Mouse (Mus musculus) liver, embryonic 14.5 days (tissue): Measurements from ENCODE around the gene Slu7. TPM values are rescaled to one million over a fixed set of nuclear protein-coding genes. Genes with fewer than 3 reads are reported as not detected.
A peak's percentile ranks its signal among the peaks of the same experiment; 100 is the strongest.

Source experiments
- ATAC-seq: fragments of 200-750 bp; cut with Nextera tagmentation; 2 replicates; pipeline ENCODE4 v1.8.0; 2017; ENCODE audit warnings: moderate number of reproducible peaks, mild to moderate bottlenecking, moderate library complexity; ENCODE audit not compliant: insufficient read depth
- DNase-seq, 3 experiments: peaks; one replicate each; pipeline ENCODE4 v3.0.0-alpha.2; 2012 to 2013; ENCODE audit warnings: low read depth in 3 of 3, low spot score in 3 of 3
- H3K27ac ChIP-seq: fragments of 300-500 bp; sonication (generic); 2 replicates; pipeline ENCODE4 v1.5.1; 2014; ENCODE audit warnings: moderate library complexity, mild to moderate bottlenecking, control low read depth, inconsistent platforms
- H3K27me3 ChIP-seq: fragments of 300-500 bp; sonication (generic); 2 replicates; pipeline ENCODE4 v1.6.1; 2014; ENCODE audit warnings: mild to moderate bottlenecking, low read length, moderate library complexity; ENCODE audit not compliant: control insufficient read depth, insufficient read depth
- H3K36me3 ChIP-seq: fragments of 300-500 bp; sonication (generic); replicated peaks from 2 replicates; pipeline ENCODE4 v1.6.1; 2014; ENCODE audit warnings: low read depth; ENCODE audit not compliant: control insufficient read depth, insufficient read depth
- H3K4me1 ChIP-seq, 2 experiments: fragments of 200-500 bp in 1 of 2; fragments of 300-500 bp in 1 of 2; sonication (generic) in 1 of 2; replicated peaks; 2 replicates each; pipeline ENCODE4 v1.6.1; 2012 to 2014; ENCODE audit warnings: antibody characterized with exemption in 1 of 2, inconsistent platforms in 1 of 2, low read length in 1 of 2; ENCODE audit not compliant: control insufficient read depth in 2 of 2, insufficient read depth in 2 of 2
- H3K4me2 ChIP-seq: fragments of 300-500 bp; sonication (generic); 2 replicates; pipeline ENCODE4 v1.6.1; 2014; ENCODE audit warnings: low read depth, mild to moderate bottlenecking, control low read depth, moderate library complexity
- H3K4me3 ChIP-seq, 2 experiments: fragments of 200-500 bp in 1 of 2; fragments of 300-500 bp in 1 of 2; sonication (generic) in 1 of 2; 2 replicates each; pipeline ENCODE4 v1.5.1; 2012 to 2014; ENCODE audit warnings: low read depth in 2 of 2, low read length in 2 of 2, mild to moderate bottlenecking in 2 of 2, control low read depth in 1 of 2, inconsistent platforms in 1 of 2, moderate library complexity in 1 of 2; ENCODE audit not compliant: insufficient read depth in 1 of 2
- H3K9ac ChIP-seq: fragments of 300-500 bp; sonication (generic); replicated peaks from 2 replicates; pipeline ENCODE4 v1.6.1; 2014; ENCODE audit warnings: mild to moderate bottlenecking, control low read depth, moderate library complexity
- H3K9me3 ChIP-seq: fragments of 300-500 bp; sonication (generic); 2 replicates; pipeline ENCODE4 v1.6.1; 2016; ENCODE audit warnings: low read length, mixed read lengths; ENCODE audit not compliant: control insufficient read depth
- CTCF ChIP-seq: IDR thresholded peaks from 2 replicates; pipeline ENCODE4 v1.5.1; 2016; ENCODE audit warnings: antibody characterized with exemption, low read depth, control low read depth
- EP300 ChIP-seq: IDR thresholded peaks from 2 replicates; pipeline ENCODE4 v1.6.1; 2016; ENCODE audit warnings: antibody characterized with exemption, low read depth
- WGBS: fragments of 180-500 bp; shearing (Covaris S2); extraction: QIAGEN DNeasy Blood & Tissue Kit; methylation state at CpG from one replicate; pipeline ENCODE4 v1.1.7; 2014; ENCODE audit not compliant: insufficient replicate concordance; 5-methylcytosine and 5-hydroxymethylcytosine counted together
- polyA plus RNA-seq, 2 experiments: library from polyadenylated mRNA; depleted of rRNA in 1 of 2; stranded (reverse) in 1 of 2; unstranded in 1 of 2; fragments of >200 nt; fragmentation: Nextera tagmentation in 1 of 2; extraction: Ambion mirVana in 1 of 2; gene quantifications; 2 replicates each; pipeline versions ENCODE4 v1.2.1 to v1.2.3; 2012 to 2014

Gene Slu7
- polyA plus RNA-seq, 2 experiments = 4.9 to 20.8 TPM

DNA sequence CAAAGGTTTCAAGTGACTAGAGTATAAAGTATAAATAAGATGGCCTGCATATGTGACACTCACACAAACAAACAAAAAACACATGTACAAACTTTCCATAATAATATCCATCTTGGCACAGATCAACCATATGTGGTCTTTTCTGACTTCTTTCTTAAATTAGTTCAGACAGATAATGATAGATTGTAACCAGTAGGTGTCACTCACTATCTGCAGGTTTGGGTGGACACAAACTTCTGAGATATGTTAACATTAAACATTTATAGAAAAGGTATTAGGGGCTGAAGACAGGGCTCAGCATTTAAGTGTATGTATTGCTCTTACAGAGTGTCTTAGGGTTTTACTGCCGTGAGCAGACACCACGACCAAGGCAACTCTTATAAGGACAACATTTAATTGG, 18.7 kb downstream of the Slu7 start:
- H3K27me3 ChIP-seq = no peaks in the 10 kb centered on the region
- no peak for ATAC-seq

DNA sequence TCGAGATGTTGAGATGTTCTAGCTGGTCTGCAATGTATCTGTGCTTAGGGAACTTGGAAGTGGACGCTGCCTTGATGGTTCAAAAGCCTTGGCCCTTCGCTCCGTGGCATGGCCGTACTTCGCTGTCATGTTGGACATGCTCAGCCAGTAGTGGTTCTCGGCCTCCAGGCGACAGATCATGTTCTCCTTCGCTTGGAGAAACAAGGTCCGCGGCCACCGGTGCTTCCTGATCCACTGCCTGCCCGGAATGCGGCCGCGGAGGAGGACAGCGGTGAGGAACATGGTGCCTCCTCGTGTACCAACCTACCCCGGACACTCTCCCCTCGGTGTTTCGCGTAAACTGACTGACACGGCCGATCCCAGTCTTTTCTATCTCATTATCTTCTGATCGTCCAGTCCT, 29.7 kb downstream of the Slu7 start:
- TF ChIP-seq EP300 (no peak), CTCF (no peak)
- ATAC-seq (no peak), DNase-seq (no peak)
- Histone ChIP-seq H3K9ac (no peak overlapping the region), H3K36me3 (no peaks in the 10 kb centered on the region), H3K9me3 (no peaks in the 10 kb centered on the region), H3K27ac (no peak overlapping the region), H3K27me3 (no peaks in the 10 kb centered on the region), H3K4me2 (no peak overlapping the region), H3K4me3 (no peak overlapping the region), H3K4me1 (no peaks in the 10 kb centered on the region)
- 79% methylated on average over 25 of the region's 25 CpGs for WGBS

More for the DNA sequence above, 18.7 kb downstream of the Slu7 start:
- TF ChIP-seq CTCF (peak; percentile 6; the same call in 1 of the 2 replicates), EP300 (no peak)
- Histone ChIP-seq H3K36me3 (0 out of 2 replicates have a peak, but pooled peaks cover 1% of the 10 kb centered on the region), H3K4me2 (no peak overlapping the region), H3K9ac (no peak overlapping the region), H3K4me1 (no peaks in the 10 kb centered on the region), H3K27ac (no peak overlapping the region), H3K4me3 (no peak overlapping the region), H3K9me3 (no peaks in the 10 kb centered on the region)
- DNase-seq = no peak
- 50% methylated on average over 2 of the region's 2 CpGs for WGBS

GRCm38 (mm10) chr11:43470118-43470517, 36.6 kb downstream of the Slu7 start:
- DNase-seq (no peak), ATAC-seq (no peak)
- TF ChIP-seq EP300 = no peak
- no peak for TF ChIP-seq CTCF
- H3K4me1 ChIP-seq = no peaks in the 10 kb centered on the region
- no peak overlapping the region for H3K27ac ChIP-seq
- H3K9ac ChIP-seq = no peak overlapping the region
- no peaks in the 10 kb centered on the region for H3K27me3 ChIP-seq
- H3K4me3 ChIP-seq = no peak overlapping the region
- no peak overlapping the region for H3K4me2 ChIP-seq
- H3K9me3 ChIP-seq = no peaks in the 10 kb centered on the region
- H3K36me3 ChIP-seq = no peaks in the 10 kb centered on the region
- WGBS = 19% methylated on average over 5 of the region's 5 CpGs

DNA sequence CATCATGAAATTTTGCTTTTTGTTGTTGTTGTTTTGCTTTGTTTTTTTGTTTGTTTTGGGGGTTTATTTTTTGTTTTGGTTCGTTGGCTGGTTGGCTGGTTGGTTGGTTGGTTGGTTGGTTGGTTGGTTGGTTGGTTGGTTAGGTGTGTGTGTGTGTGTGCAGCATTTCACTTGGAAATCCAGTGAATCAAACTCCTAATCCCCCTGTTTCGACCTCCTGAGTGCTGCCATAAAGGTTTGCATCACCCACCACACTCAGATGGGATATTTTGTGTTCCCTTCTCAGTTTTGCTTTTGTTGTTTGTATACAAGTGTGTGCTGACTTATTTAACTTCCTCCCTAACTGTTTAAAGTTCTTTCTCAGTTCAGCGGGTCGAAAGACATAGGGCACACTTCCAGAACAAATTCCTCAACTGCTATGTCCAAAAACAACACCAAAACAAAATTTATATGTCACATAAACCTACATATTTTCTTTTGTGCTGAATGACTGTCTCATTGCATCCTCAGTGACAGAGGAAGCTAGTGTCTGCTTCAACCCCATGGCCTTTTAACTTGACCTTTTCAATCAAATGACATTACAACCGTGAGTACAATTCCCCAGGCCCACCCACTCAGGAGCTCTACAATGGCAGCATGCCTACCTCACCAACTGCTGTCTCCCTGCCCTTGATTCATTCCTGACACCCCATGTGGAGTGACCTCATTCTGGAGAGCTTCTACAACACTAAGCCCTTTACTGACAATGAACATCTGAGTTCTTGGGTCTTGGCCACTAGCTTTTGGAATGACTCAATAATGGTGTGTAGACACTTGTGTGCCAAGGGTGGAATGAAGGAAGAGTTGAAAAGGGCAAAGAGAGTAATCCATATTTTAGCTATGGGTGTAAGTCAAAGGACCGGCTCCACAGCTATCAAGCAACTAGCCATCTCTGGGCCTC, 37.6 kb downstream of the Slu7 start:
- DNase-seq (no peak), ATAC-seq (no peak)
- 54% methylated on average over 6 of the region's 6 CpGs for WGBS
- no peaks in the 10 kb centered on the region for H3K9me3 ChIP-seq
- TF ChIP-seq EP300 (no peak), CTCF (no peak)
- H3K4me1 ChIP-seq = no peaks in the 10 kb centered on the region
- H3K27ac ChIP-seq = no peak overlapping the region
- H3K27me3 ChIP-seq = no peaks in the 10 kb centered on the region
- no peak overlapping the region for H3K4me3 ChIP-seq
- H3K9ac ChIP-seq = no peak overlapping the region
- no peaks in the 10 kb centered on the region for H3K36me3 ChIP-seq
- no peak overlapping the region for H3K4me2 ChIP-seq

GRCm38 (mm10) chr11:43473115-43473514, 39.6 kb downstream of the Slu7 start:
- H3K27ac ChIP-seq = no peak overlapping the region
- no peak for DNase-seq
- no peak overlapping the region for H3K4me3 ChIP-seq
- H3K9me3 ChIP-seq = no peaks in the 10 kb centered on the region
- no peaks in the 10 kb centered on the region for H3K4me1 ChIP-seq
- no peaks in the 10 kb centered on the region for H3K36me3 ChIP-seq
- H3K9ac ChIP-seq = no peak overlapping the region
- ATAC-seq = no peak
- H3K4me2 ChIP-seq = no peak overlapping the region
- 41% methylated on average over 1 of the region's 1 CpGs for WGBS
- H3K27me3 ChIP-seq = no peaks in the 10 kb centered on the region
- TF ChIP-seq CTCF (no peak), EP300 (no peak)
